Mouse (Mus musculus): ENCODE data around the gene Hsd17b14. TPM values are rescaled to one million over a fixed set of nuclear protein-coding genes. Genes with fewer than 3 reads are reported as not detected.
A peak's percentile ranks its signal among the peaks of the same experiment; 100 is the strongest.
"Not testable (repeated sequence)": the region's sequence is repeated elsewhere in the genome, so short reads cannot be mapped to it uniquely, and the experiment has no call there.

Hsd17b14 gene
- polyA plus RNA-seq, 1 experiment = 0.37 TPM

GRCm38 (mm10) chr7:45523678-45524170, 31.0 kb upstream of the Hsd17b14 start:
- no peak for TF ChIP-seq CTCF (IDR thresholded peaks at IDR 0.05; ENCODE audit: control insufficient read depth, insufficient read depth, insufficient replicate concordance, low read depth, low read length)
- no peak for TF ChIP-seq POLR2A (IDR thresholded peaks at IDR 0.05; ENCODE audit: control insufficient read depth, low read depth, low read length)
- Histone ChIP-seq H3K36me3 (ENCODE audit: control insufficient read depth, insufficient read depth, low read length) (no peaks in the 10 kb centered on the region), H3K27ac (ENCODE audit: control insufficient read depth, insufficient read depth, low read depth, low read length) (no peak overlapping the region), H3K4me3 (ENCODE audit: control insufficient read depth, low read depth, low read length) (no peak overlapping the region), H3K27me3 (ENCODE audit: control insufficient read depth, insufficient read depth, low read length) (no peaks in the 10 kb centered on the region), H3K4me1 (ENCODE audit: control insufficient read depth, insufficient read depth, low read length) (peaks cover 13% of the 10 kb centered on the region)

- no peak for TF ChIP-seq CTCF (IDR thresholded peaks at IDR 0.05; ENCODE audit: control insufficient read depth, insufficient read depth, insufficient replicate concordance, low read depth, low read length)
- no peak for TF ChIP-seq POLR2A (IDR thresholded peaks at IDR 0.05; ENCODE audit: control insufficient read depth, low read depth, low read length)
- Histone ChIP-seq H3K36me3 (ENCODE audit: control insufficient read depth, insufficient read depth, low read length) (no peaks in the 10 kb centered on the region), H3K4me1 (ENCODE audit: control insufficient read depth, insufficient read depth, low read length) (peaks cover 13% of the 10 kb centered on the region), H3K27me3 (ENCODE audit: control insufficient read depth, insufficient read depth, low read length) (no peaks in the 10 kb centered on the region), H3K4me3 (ENCODE audit: control insufficient read depth, low read depth, low read length) (peak overlapping the region; percentile 92), H3K27ac (ENCODE audit: control insufficient read depth, insufficient read depth, low read depth, low read length) (peak overlapping the region; percentile 84)
Measured at GRCm38 (mm10) chr7:45524841-45525621, 29.7 kb upstream of the Hsd17b14 start.

GRCm38 (mm10) chr7:45525809-45526473, 28.8 kb upstream of the Hsd17b14 start, which contains the start of the genes Ppp1r15a and Plekha4:
Ppp1r15a (minus strand) TSS chr7:45526268.
Plekha4 (plus strand) TSS chr7:45526330.
- Histone ChIP-seq H3K27me3 (ENCODE audit: control insufficient read depth, insufficient read depth, low read length) (no peaks in the 10 kb centered on the region), H3K4me1 (ENCODE audit: control insufficient read depth, insufficient read depth, low read length) (peaks cover 16% of the 10 kb centered on the region), H3K36me3 (ENCODE audit: control insufficient read depth, insufficient read depth, low read length) (no peaks in the 10 kb centered on the region), H3K27ac (ENCODE audit: control insufficient read depth, insufficient read depth, low read depth, low read length) (peak within 1 kb of the TSS; percentile 88), H3K4me3 (ENCODE audit: control insufficient read depth, low read depth, low read length) (peak within 1 kb of the TSS; percentile 92)
- TF ChIP-seq CTCF (IDR thresholded peaks at IDR 0.05; ENCODE audit: control insufficient read depth, insufficient read depth, insufficient replicate concordance, low read depth, low read length) = no peak
- TF ChIP-seq POLR2A (IDR thresholded peaks at IDR 0.05; ENCODE audit: control insufficient read depth, low read depth, low read length) = peak; percentile 96

- H3K27ac ChIP-seq (ENCODE audit: control insufficient read depth, insufficient read depth, low read depth, low read length) = peak overlapping the region; percentile 88
- H3K4me1 ChIP-seq (ENCODE audit: control insufficient read depth, insufficient read depth, low read length) = peaks cover 16% of the 10 kb centered on the region
- no peaks in the 10 kb centered on the region for H3K36me3 ChIP-seq (ENCODE audit: control insufficient read depth, insufficient read depth, low read length)
- H3K27me3 ChIP-seq (ENCODE audit: control insufficient read depth, insufficient read depth, low read length) = no peaks in the 10 kb centered on the region
- peak overlapping the region; percentile 92 for H3K4me3 ChIP-seq (ENCODE audit: control insufficient read depth, low read depth, low read length)
- no peak for TF ChIP-seq CTCF (IDR thresholded peaks at IDR 0.05; ENCODE audit: control insufficient read depth, insufficient read depth, insufficient replicate concordance, low read depth, low read length)
- TF ChIP-seq POLR2A (IDR thresholded peaks at IDR 0.05; ENCODE audit: control insufficient read depth, low read depth, low read length) = no peak
Measured at GRCm38 (mm10) chr7:45526474-45527120, 28.1 kb upstream of the Hsd17b14 start.

- H3K4me1 ChIP-seq (ENCODE audit: control insufficient read depth, insufficient read depth, low read length) = peaks cover 16% of the 10 kb centered on the region
Measured at GRCm38 (mm10) chr7:45527169-45527568, 27.5 kb upstream of the Hsd17b14 start.

GRCm38 (mm10) chr7:45529461-45529860, 25.2 kb upstream of the Hsd17b14 start:
- TF ChIP-seq POLR2A (IDR thresholded peaks at IDR 0.05; ENCODE audit: control insufficient read depth, low read depth, low read length) (no peak), CTCF (IDR thresholded peaks at IDR 0.05; ENCODE audit: control insufficient read depth, insufficient read depth, insufficient replicate concordance, low read depth, low read length) (no peak)
- no peaks in the 10 kb centered on the region for H3K27me3 ChIP-seq (ENCODE audit: control insufficient read depth, insufficient read depth, low read length)
- H3K4me3 ChIP-seq (ENCODE audit: control insufficient read depth, low read depth, low read length) = no peak overlapping the region
- H3K27ac ChIP-seq (ENCODE audit: control insufficient read depth, insufficient read depth, low read depth, low read length) = no peak overlapping the region
- H3K36me3 ChIP-seq (ENCODE audit: control insufficient read depth, insufficient read depth, low read length) = no peaks in the 10 kb centered on the region
- H3K4me1 ChIP-seq (ENCODE audit: control insufficient read depth, insufficient read depth, low read length) = peaks cover 11% of the 10 kb centered on the region

More at GRCm38 (mm10) chr7:45527169-45527568, 27.5 kb upstream of the Hsd17b14 start:
- H3K36me3 ChIP-seq (ENCODE audit: control insufficient read depth, insufficient read depth, low read length); H3K27ac ChIP-seq (ENCODE audit: control insufficient read depth, insufficient read depth, low read depth, low read length); H3K27me3 ChIP-seq (ENCODE audit: control insufficient read depth, insufficient read depth, low read length); H3K4me3 ChIP-seq (ENCODE audit: control insufficient read depth, low read depth, low read length): not testable (repeated sequence)

- no peak overlapping the region for H3K4me3 ChIP-seq (ENCODE audit: control insufficient read depth, low read depth, low read length)
- H3K27ac ChIP-seq (ENCODE audit: control insufficient read depth, insufficient read depth, low read depth, low read length) = no peak overlapping the region
- no peaks in the 10 kb centered on the region for H3K27me3 ChIP-seq (ENCODE audit: control insufficient read depth, insufficient read depth, low read length)
- H3K36me3 ChIP-seq (ENCODE audit: control insufficient read depth, insufficient read depth, low read length) = no peaks in the 10 kb centered on the region
- peaks cover 6% of the 10 kb centered on the region for H3K4me1 ChIP-seq (ENCODE audit: control insufficient read depth, insufficient read depth, low read length)
- TF ChIP-seq CTCF (IDR thresholded peaks at IDR 0.05; ENCODE audit: control insufficient read depth, insufficient read depth, insufficient replicate concordance, low read depth, low read length) (no peak), POLR2A (IDR thresholded peaks at IDR 0.05; ENCODE audit: control insufficient read depth, low read depth, low read length) (no peak)
Measured at GRCm38 (mm10) chr7:45530643-45531042, 24.1 kb upstream of the Hsd17b14 start.

Measured in testis, adult 2 months (tissue).